Mouse (Mus musculus): ENCODE results near the gene Chchd2.

- no peak for TF ChIP-seq CTCF (IDR thresholded peaks at IDR 0.05; ENCODE audit: insufficient read depth, low read depth, low read length)
- no peak for TF ChIP-seq POLR2A (IDR thresholded peaks at IDR 0.05; ENCODE audit: insufficient read depth, low read depth, low read length)
Measured at GRCm38 (mm10) chr5:129907775-129908174, 20.5 kb upstream of the Chchd2 start.

Data from olfactory bulb, adult 2 months (tissue).